Mouse (Mus musculus) E14TG2a.4 (cell line): ENCODE results near the gene Intu.

Source experiments
- CTCF ChIP-seq: conservative IDR thresholded peaks from 2 replicates; pipeline ENCODE4 v1.5.1; 2014; ENCODE audit warnings: low read length
- NANOG ChIP-seq: IDR thresholded peaks from 2 replicates; pipeline ENCODE4 v1.6.1; 2014; ENCODE audit warnings: borderline replicate concordance, low read length, mixed read lengths
- POU5F1 ChIP-seq: IDR thresholded peaks from 2 replicates; pipeline ENCODE4 v1.6.1; 2014; ENCODE audit warnings: low read length, borderline replicate concordance

- TF ChIP-seq CTCF (no peak), POU5F1 (no peak), NANOG (no peak)
Measured at GRCm38 (mm10) chr3:40704816-40705430, 173.8 kb downstream of the Intu start.
